9 mouse cellular contexts compared by ENCODE assay signal in the genomic region with DNA sequence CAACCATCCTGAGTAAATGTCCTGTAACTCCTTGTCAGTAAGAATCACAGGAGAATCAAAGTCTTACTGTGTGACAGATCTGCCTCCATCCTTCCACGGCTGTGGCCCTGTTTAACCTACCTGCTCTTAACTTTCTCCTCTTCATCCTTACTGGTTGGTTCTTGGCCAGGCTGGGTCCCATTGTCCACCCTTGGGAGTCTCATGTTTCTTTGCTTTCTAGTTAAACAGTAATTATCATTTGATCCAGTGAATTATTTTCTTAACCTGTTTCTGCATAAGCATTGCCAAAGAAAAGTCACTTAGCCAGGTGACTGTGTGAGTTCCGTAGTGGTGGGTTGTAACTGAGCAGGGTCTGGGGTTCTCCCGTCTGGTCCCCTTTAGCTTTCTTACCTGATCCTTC. TPM values are rescaled to one million over a fixed set of nuclear protein-coding genes. Genes with fewer than 3 reads are reported as not detected.
DNase-seq lines count a peak whose midpoint lies in the region; ATAC-seq and TF ChIP-seq lines count a peak whose summit lies in the region.
"Not testable (repeated sequence)": the region's sequence is repeated elsewhere in the genome, so short reads cannot be mapped to it uniquely, and the experiment has no call there.
"Had no signal": no experiment of that assay in that cellular context is flagged by ENCODE, and none has a peak within 500 bp of the region (broad histone marks: within the 10 kb centered on the region; RNA-seq: fewer than 3 reads in every experiment).

No protein-coding gene starts in this region.

- H3K9me3 ChIP-seq in G1E (replicated peaks); forebrain, embryonic 13.5 days (replicated peaks); heart, embryonic 16.5 days (replicated peaks; ENCODE audit: control insufficient read depth, low read length); intestine, embryonic 16.5 days (ENCODE audit: control insufficient read depth, low read length); liver, embryonic 15.5 days (replicated peaks); midbrain, embryonic 15.5 days; stomach, postnatal 0 days (ENCODE audit: control insufficient read depth, low read length): not testable (repeated sequence)

- intact Hi-C loops in left cerebral cortex, adult 2 months (cut with DNase I) = not testable (repeated sequence)

- H3K27me3 ChIP-seq in G1E (ENCODE audit: insufficient read depth, low read length); forebrain, embryonic 13.5 days; heart, embryonic 16.5 days (ENCODE audit: control insufficient read depth, insufficient read depth, low read length); intestine, embryonic 16.5 days (replicated peaks; ENCODE audit: control insufficient read depth, insufficient read depth, low read length); liver, embryonic 15.5 days; midbrain, embryonic 15.5 days (replicated peaks); stomach, postnatal 0 days (ENCODE audit: control insufficient read depth, insufficient read depth, low read length): not testable (repeated sequence)

- peak overlapping the region; percentile 57 for H3K4me2 ChIP-seq in forebrain, embryonic 13.5 days
- H3K4me2 ChIP-seq in heart, embryonic 16.5 days (ENCODE audit: low read depth, low read length) = peak overlapping the region; percentile 56
- H3K4me2 ChIP-seq in intestine, embryonic 16.5 days (ENCODE audit: low read depth, low read length) = 0 out of 2 replicates have a peak overlapping the region, but pooled peaks have one; percentile 22
- peak overlapping the region; percentile 56 for H3K4me2 ChIP-seq in liver, embryonic 15.5 days
- peak overlapping the region; percentile 47 for H3K4me2 ChIP-seq in midbrain, embryonic 15.5 days
- H3K4me2 ChIP-seq in stomach, postnatal 0 days (replicated peaks; ENCODE audit: low read depth) = peak overlapping the region; percentile 31; the same call in 1 of the 2 replicates

- peak overlapping the region; percentile 65; the same call in 1 of the 2 replicates for H3K9ac ChIP-seq in forebrain, embryonic 13.5 days
- H3K9ac ChIP-seq in heart, embryonic 16.5 days (ENCODE audit: low read length); intestine, embryonic 16.5 days (ENCODE audit: low read depth, low read length); liver, embryonic 15.5 days; midbrain, embryonic 15.5 days; stomach, postnatal 0 days (ENCODE audit: low read length): not testable (repeated sequence)

- 46% methylated on average over 2 of the region's 3 CpGs for WGBS in forebrain, embryonic 13.5 days
- 83% methylated on average over 1 of the region's 3 CpGs for WGBS in heart, embryonic 16.5 days
- 53% methylated on average over 2 of the region's 3 CpGs for WGBS in intestine, embryonic 16.5 days
- 48% methylated on average over 2 of the region's 3 CpGs for WGBS in liver, embryonic 15.5 days (ENCODE audit: insufficient replicate concordance)
- WGBS in midbrain, embryonic 15.5 days = 55% methylated on average over 2 of the region's 3 CpGs
- no CpG with 5 or more reads among the region's 3 CpGs for WGBS in stomach, postnatal 0 days

- H3K36me3 ChIP-seq in G1E (replicated peaks) = peaks cover 33% of the 10 kb centered on the region
- H3K36me3 ChIP-seq in forebrain, embryonic 13.5 days (ENCODE audit: poor library complexity, severe bottlenecking) = peaks cover 24% of the 10 kb centered on the region
- H3K36me3 ChIP-seq in heart, embryonic 16.5 days (ENCODE audit: control insufficient read depth, insufficient read depth) = peaks cover 16% of the 10 kb centered on the region
- H3K36me3 ChIP-seq in intestine, embryonic 16.5 days (ENCODE audit: control insufficient read depth, insufficient read depth, low read length); stomach, postnatal 0 days (ENCODE audit: control insufficient read depth, insufficient read depth, low read length): not testable (repeated sequence)
- H3K36me3 ChIP-seq in liver, embryonic 15.5 days (replicated peaks) = peaks cover 26% of the 10 kb centered on the region
- peaks cover 14% of the 10 kb centered on the region; the same call in 1 of the 2 replicates for H3K36me3 ChIP-seq in midbrain, embryonic 15.5 days (replicated peaks)

- not testable (repeated sequence) for ATAC-seq in G1E (ENCODE audit: extremely low read depth, insufficient number of reproducible peaks, low FRiP score, poor library complexity, severe bottlenecking); forebrain, embryonic 13.5 days; heart, embryonic 16.5 days (replicated peaks; ENCODE audit: extremely low read depth, insufficient read depth, low FRiP score); intestine, embryonic 16.5 days; liver, embryonic 15.5 days (ENCODE audit: insufficient read depth); midbrain, embryonic 15.5 days (replicated peaks); stomach, postnatal 0 days (ENCODE audit: low FRiP score, low TSS enrichment)

- TF ChIP-seq CTCF in G1E (IDR thresholded peaks at IDR 0.05; ENCODE audit: low read depth, low read length); left cerebral cortex, adult 2 months (IDR thresholded peaks at IDR 0.05); stomach, postnatal 0 days (IDR thresholded peaks at IDR 0.05; ENCODE audit: low read depth): not testable (repeated sequence)

- DNase-seq in G1E (ENCODE audit: low spot score); left cerebral cortex, adult 2 months (ENCODE audit: extremely low spot score in 1 of 2, low spot score in 2 of 2); stomach, postnatal 0 days (ENCODE audit: low spot score): not testable (repeated sequence)

- not testable (repeated sequence) for H3K27ac ChIP-seq in forebrain, embryonic 13.5 days; heart, embryonic 16.5 days (ENCODE audit: low read length); intestine, embryonic 16.5 days (ENCODE audit: low read length); left cerebral cortex, adult 2 months; liver, embryonic 15.5 days (replicated peaks); midbrain, embryonic 15.5 days; stomach, postnatal 0 days (replicated peaks)

- H3K4me3 ChIP-seq in G1E (ENCODE audit: low read depth, low read length) = peak overlapping the region; percentile 74
- H3K4me3 ChIP-seq in forebrain, embryonic 13.5 days = peak overlapping the region; percentile 53
- H3K4me3 ChIP-seq in heart, embryonic 16.5 days (ENCODE audit: low read length) = peak overlapping the region; percentile 61
- H3K4me3 ChIP-seq in intestine, embryonic 16.5 days (ENCODE audit: low read length) = peak overlapping the region; percentile 51; the same call in 1 of the 2 replicates
- peak overlapping the region; percentile 50 for H3K4me3 ChIP-seq in left cerebral cortex, adult 2 months
- H3K4me3 ChIP-seq in liver, embryonic 15.5 days (replicated peaks) = peak overlapping the region; percentile 65
- H3K4me3 ChIP-seq in midbrain, embryonic 15.5 days = peak overlapping the region; percentile 51
- 0 out of 2 replicates have a peak overlapping the region, but pooled peaks have one; percentile 43 for H3K4me3 ChIP-seq in stomach, postnatal 0 days (ENCODE audit: low read depth, low read length)

- peaks cover 10% of the 10 kb centered on the region for H3K4me1 ChIP-seq in G1E (ENCODE audit: insufficient read depth, low read depth, low read length)
- H3K4me1 ChIP-seq in forebrain, embryonic 13.5 days; heart, embryonic 16.5 days (ENCODE audit: control insufficient read depth, insufficient read depth, low read length); intestine, embryonic 16.5 days (ENCODE audit: control insufficient read depth, insufficient read depth, low read length); liver, embryonic 15.5 days (replicated peaks); midbrain, embryonic 15.5 days; stomach, postnatal 0 days (replicated peaks; ENCODE audit: control insufficient read depth, insufficient read depth): not testable (repeated sequence)

- not testable (repeated sequence) for TF ChIP-seq EP300 in stomach, postnatal 0 days (optimal IDR thresholded peaks at IDR 0.05)

RNA-seq across cellular contexts. Expression of a gene that starts 1.2 kb away (rescaled TPM):
- total RNA-seq in G1E (2014; fragmentation: Nextera tagmentation) = 24.8 and 28.4 TPM in 2 replicates
- total RNA-seq in G1E (2017) = 46.3 and 47.3 TPM in 2 replicates
- polyA plus RNA-seq in G1E (2012) = 5.4 and 13.7 TPM in 2 replicates
- 28.8 and 31.6 TPM in 2 replicates for polyA plus RNA-seq in forebrain, embryonic 13.5 days (2015; fragmentation: Nextera tagmentation; extraction: Ambion mirVana)
- polyA plus RNA-seq in heart, embryonic 16.5 days (2015; fragmentation: Nextera tagmentation; extraction: Ambion mirVana) = 27.4 and 31.0 TPM in 2 replicates
- 31.4 and 32.0 TPM in 2 replicates for polyA plus RNA-seq in intestine, embryonic 16.5 days (2015; fragmentation: Nextera tagmentation; extraction: Ambion mirVana)
- total RNA-seq in left cerebral cortex, adult 2 months (2021) = 10 to 100 TPM; 21.4 to 21.7 TPM
- polyA plus RNA-seq in liver, embryonic 15.5 days (2015; fragmentation: Nextera tagmentation; extraction: Ambion mirVana) = 9.7 and 9.8 TPM in 2 replicates
- polyA plus RNA-seq in midbrain, embryonic 15.5 days (2015; fragmentation: Nextera tagmentation; extraction: Ambion mirVana) = 25.3 and 26.4 TPM in 2 replicates
- polyA plus RNA-seq in stomach, postnatal 0 days (2015; fragmentation: Nextera tagmentation; extraction: Ambion mirVana) = 12.7 and 12.8 TPM in 2 replicates

RNA-seq across cellular contexts. Expression of a gene that starts 18.6 kb away (rescaled TPM):
- total RNA-seq in G1E (2014; fragmentation: Nextera tagmentation) = 10.5 and 11.6 TPM in 2 replicates
- 22.3 and 22.7 TPM in 2 replicates for total RNA-seq in G1E (2017)
- 26.5 and 29.9 TPM in 2 replicates for polyA plus RNA-seq in G1E (2012)
- 10.3 and 10.9 TPM in 2 replicates for polyA plus RNA-seq in forebrain, embryonic 13.5 days (2015; fragmentation: Nextera tagmentation; extraction: Ambion mirVana)
- polyA plus RNA-seq in heart, embryonic 16.5 days (2015; fragmentation: Nextera tagmentation; extraction: Ambion mirVana) = 31.0 and 33.9 TPM in 2 replicates
- 39.0 and 39.6 TPM in 2 replicates for polyA plus RNA-seq in intestine, embryonic 16.5 days (2015; fragmentation: Nextera tagmentation; extraction: Ambion mirVana)
- total RNA-seq in left cerebral cortex, adult 2 months (2021) = 1 to 10 TPM; 3.7 to 4.7 TPM
- 18.0 and 21.5 TPM in 2 replicates for polyA plus RNA-seq in liver, embryonic 15.5 days (2015; fragmentation: Nextera tagmentation; extraction: Ambion mirVana)
- 9.9 and 10.8 TPM in 2 replicates for polyA plus RNA-seq in midbrain, embryonic 15.5 days (2015; fragmentation: Nextera tagmentation; extraction: Ambion mirVana)
- polyA plus RNA-seq in stomach, postnatal 0 days (2015; fragmentation: Nextera tagmentation; extraction: Ambion mirVana) = 43.3 and 44.8 TPM in 2 replicates

RNA-seq across cellular contexts. Expression of a gene that starts 18.9 kb away (rescaled TPM):
- total RNA-seq in G1E (2014; fragmentation: Nextera tagmentation) (not detected in 2 replicates), G1E (2017) (not detected in 2 replicates)
- 0.19 TPM in 1 of 2 replicates, not detected in the other for polyA plus RNA-seq in G1E (2012)
- 0.21 TPM in 1 of 2 replicates, not detected in the other for polyA plus RNA-seq in forebrain, embryonic 13.5 days (2015; fragmentation: Nextera tagmentation; extraction: Ambion mirVana)
- polyA plus RNA-seq in heart, embryonic 16.5 days (2015; fragmentation: Nextera tagmentation; extraction: Ambion mirVana) = not detected in 2 replicates
- polyA plus RNA-seq in intestine, embryonic 16.5 days (2015; fragmentation: Nextera tagmentation; extraction: Ambion mirVana) = 0.11 TPM in 1 of 2 replicates, not detected in the other
- total RNA-seq in left cerebral cortex, adult 2 months (2021) = under 1 TPM; 0.18 to 0.61 TPM
- polyA plus RNA-seq in liver, embryonic 15.5 days (2015; fragmentation: Nextera tagmentation; extraction: Ambion mirVana) = not detected in 2 replicates
- 0.18 and 0.61 TPM in 2 replicates for polyA plus RNA-seq in midbrain, embryonic 15.5 days (2015; fragmentation: Nextera tagmentation; extraction: Ambion mirVana)
- polyA plus RNA-seq in stomach, postnatal 0 days (2015; fragmentation: Nextera tagmentation; extraction: Ambion mirVana) = 0.23 TPM in 1 of 2 replicates, not detected in the other
- total RNA-seq: heart, adult 2 months had no signal
- polyA plus RNA-seq: heart, adult 2 months had no signal
